Mouse (Mus musculus): Measurements from ENCODE around the gene Dennd4a. TPM values are rescaled to one million over a fixed set of nuclear protein-coding genes. Genes with fewer than 3 reads are reported as not detected.

Gene Dennd4a
- polyA plus RNA-seq, 1 experiment from 2014 or later, result 10.1 TPM

DNA sequence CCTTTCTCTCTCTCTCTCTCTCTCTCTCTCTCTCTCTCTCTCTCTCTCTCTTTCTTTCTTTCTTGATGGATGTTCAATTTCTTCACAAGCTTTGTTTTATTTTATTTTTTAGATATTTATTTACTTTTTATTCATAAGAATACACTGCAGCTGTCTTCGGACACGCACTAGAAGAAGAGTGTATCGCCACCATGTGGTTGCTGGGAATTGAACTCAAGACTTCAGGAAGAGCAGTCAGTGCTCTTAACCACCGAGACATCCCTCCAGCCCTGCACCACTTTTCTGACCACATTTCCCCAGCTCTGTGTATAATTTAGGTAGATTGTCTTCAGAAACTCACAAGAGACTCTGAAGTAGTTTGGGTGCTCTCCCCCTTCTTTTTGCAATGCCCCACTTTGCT is 37.2 kb upstream of the Dennd4a start:
- no peak for DNase-seq (ENCODE audit: low spot score)
- Histone ChIP-seq H3K9me3 (ENCODE audit: control insufficient read depth, low read length) (no peaks in the 10 kb centered on the region), H3K27me3 (ENCODE audit: control insufficient read depth, insufficient read depth, low read length) (no peaks in the 10 kb centered on the region), H3K27ac (ENCODE audit: low read depth, low read length) (peak overlapping the region; percentile 19), H3K4me2 (replicated peaks; ENCODE audit: low read depth, low read length) (no peak overlapping the region), H3K36me3 (ENCODE audit: control insufficient read depth, insufficient read depth, low read length) (no peaks in the 10 kb centered on the region), H3K4me3 (ENCODE audit: low read depth, low read length) (no peak overlapping the region), H3K9ac (ENCODE audit: low read depth, low read length) (0 out of 2 replicates have a peak overlapping the region, but pooled peaks have one; percentile 17), H3K4me1 (replicated peaks; ENCODE audit: control insufficient read depth, insufficient read depth, low read length) (no peaks in the 10 kb centered on the region)
- no peak for ATAC-seq (ENCODE audit: low FRiP score)
- 61% methylated on average over 4 of the region's 4 CpGs for WGBS

DNA sequence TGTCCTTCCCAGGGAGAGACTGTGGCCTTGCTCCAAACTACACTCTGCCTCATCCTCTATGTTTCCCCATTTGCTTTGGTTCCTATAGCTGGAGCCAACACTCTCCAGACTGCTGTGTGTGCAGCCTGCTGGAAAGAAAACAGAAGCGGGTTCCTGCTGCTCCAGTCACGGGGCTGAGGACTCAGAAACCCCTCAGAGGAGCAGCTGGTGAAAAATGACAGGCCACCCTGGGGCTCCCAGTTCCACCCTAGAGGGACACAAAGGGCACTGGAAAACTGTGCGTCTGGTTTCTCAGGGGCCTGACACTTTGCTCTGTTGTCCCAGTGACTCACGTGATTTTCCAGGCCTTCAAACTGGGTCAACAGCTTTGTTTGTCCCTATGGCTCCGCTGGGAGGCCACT is 36.7 kb upstream of the Dennd4a start:
- WGBS, result 10% methylated on average over 5 of the region's 5 CpGs
- Histone ChIP-seq H3K9me3 (ENCODE audit: control insufficient read depth, low read length) (no peaks in the 10 kb centered on the region), H3K4me1 (replicated peaks; ENCODE audit: control insufficient read depth, insufficient read depth, low read length) (no peaks in the 10 kb centered on the region), H3K27ac (ENCODE audit: low read depth, low read length) (peak overlapping the region; percentile 19), H3K36me3 (ENCODE audit: control insufficient read depth, insufficient read depth, low read length) (no peaks in the 10 kb centered on the region), H3K9ac (ENCODE audit: low read depth, low read length) (0 out of 2 replicates have a peak overlapping the region, but pooled peaks have one; percentile 17), H3K4me2 (replicated peaks; ENCODE audit: low read depth, low read length) (no peak overlapping the region), H3K4me3 (ENCODE audit: low read depth, low read length) (no peak overlapping the region), H3K27me3 (ENCODE audit: control insufficient read depth, insufficient read depth, low read length) (no peaks in the 10 kb centered on the region)
- ATAC-seq (ENCODE audit: low FRiP score) (peak; percentile 43; the same call in 1 of the 2 replicates), DNase-seq (ENCODE audit: low spot score) (peak; percentile 35)

DNA sequence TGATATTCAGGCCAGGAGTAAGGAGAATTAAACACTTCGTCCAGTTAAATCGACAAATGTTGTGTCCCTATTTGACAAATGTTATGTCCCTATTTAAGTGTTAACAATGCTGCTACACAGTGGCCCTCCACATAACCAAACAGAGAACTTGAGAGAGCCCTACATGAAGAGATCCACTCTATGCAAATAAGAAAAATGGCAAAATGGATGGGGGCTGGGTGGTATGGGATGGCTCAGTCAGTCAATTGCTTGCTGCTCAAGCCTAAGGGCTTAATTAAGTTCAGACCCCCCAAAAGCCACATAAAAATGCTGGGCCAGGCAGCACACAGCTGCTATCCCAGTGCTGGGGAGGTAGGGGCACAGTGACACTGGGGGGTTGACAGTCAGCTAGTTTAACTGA is 36.3 kb upstream of the Dennd4a start:
- Histone ChIP-seq H3K9ac (ENCODE audit: low read depth, low read length) (no peak overlapping the region), H3K9me3 (ENCODE audit: control insufficient read depth, low read length) (no peaks in the 10 kb centered on the region), H3K36me3 (ENCODE audit: control insufficient read depth, insufficient read depth, low read length) (no peaks in the 10 kb centered on the region), H3K4me3 (ENCODE audit: low read depth, low read length) (no peak overlapping the region), H3K4me2 (replicated peaks; ENCODE audit: low read depth, low read length) (no peak overlapping the region), H3K27me3 (ENCODE audit: control insufficient read depth, insufficient read depth, low read length) (no peaks in the 10 kb centered on the region), H3K4me1 (replicated peaks; ENCODE audit: control insufficient read depth, insufficient read depth, low read length) (no peaks in the 10 kb centered on the region), H3K27ac (ENCODE audit: low read depth, low read length) (peak overlapping the region; percentile 19; the same call in 1 of the 2 replicates)
- peak; percentile 59; the same call in 1 of the 2 replicates for ATAC-seq (ENCODE audit: low FRiP score)
- 59% methylated on average over 2 of the region's 2 CpGs for WGBS
- peak; percentile 14 for DNase-seq (ENCODE audit: low spot score)

DNA sequence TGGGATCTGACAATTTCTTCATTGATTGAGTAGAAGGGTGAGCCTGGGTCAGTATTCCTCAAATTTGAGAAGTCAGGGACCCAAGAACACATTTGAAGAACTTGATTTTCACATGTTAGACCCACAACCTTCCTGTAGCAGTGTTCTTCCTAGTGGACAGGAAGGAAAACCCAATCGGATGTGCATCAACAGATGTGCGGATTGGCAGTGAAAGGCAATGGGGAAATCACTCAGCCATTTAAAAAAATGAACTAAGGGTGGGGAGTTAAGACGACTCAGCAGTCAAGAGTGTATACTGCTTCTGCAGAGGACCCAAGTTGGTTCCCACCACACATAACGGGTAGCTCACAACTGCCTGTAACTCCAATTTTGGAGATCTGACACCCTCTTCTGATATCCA is 35.6 kb upstream of the Dennd4a start:
- no peaks in the 10 kb centered on the region for H3K27me3 ChIP-seq (ENCODE audit: control insufficient read depth, insufficient read depth, low read length)
- no peak overlapping the region for H3K4me3 ChIP-seq (ENCODE audit: low read depth, low read length)
- H3K27ac ChIP-seq (ENCODE audit: low read depth, low read length), result no peak overlapping the region
- DNase-seq (ENCODE audit: low spot score) (no peak), ATAC-seq (ENCODE audit: low FRiP score) (no peak)
- no peaks in the 10 kb centered on the region for H3K4me1 ChIP-seq (replicated peaks; ENCODE audit: control insufficient read depth, insufficient read depth, low read length)
- H3K9me3 ChIP-seq (ENCODE audit: control insufficient read depth, low read length), result no peaks in the 10 kb centered on the region
- no peak overlapping the region for H3K4me2 ChIP-seq (replicated peaks; ENCODE audit: low read depth, low read length)
- 82% methylated on average over 4 of the region's 4 CpGs for WGBS
- H3K36me3 ChIP-seq (ENCODE audit: control insufficient read depth, insufficient read depth, low read length), result no peaks in the 10 kb centered on the region
- no peak overlapping the region for H3K9ac ChIP-seq (ENCODE audit: low read depth, low read length)

DNA sequence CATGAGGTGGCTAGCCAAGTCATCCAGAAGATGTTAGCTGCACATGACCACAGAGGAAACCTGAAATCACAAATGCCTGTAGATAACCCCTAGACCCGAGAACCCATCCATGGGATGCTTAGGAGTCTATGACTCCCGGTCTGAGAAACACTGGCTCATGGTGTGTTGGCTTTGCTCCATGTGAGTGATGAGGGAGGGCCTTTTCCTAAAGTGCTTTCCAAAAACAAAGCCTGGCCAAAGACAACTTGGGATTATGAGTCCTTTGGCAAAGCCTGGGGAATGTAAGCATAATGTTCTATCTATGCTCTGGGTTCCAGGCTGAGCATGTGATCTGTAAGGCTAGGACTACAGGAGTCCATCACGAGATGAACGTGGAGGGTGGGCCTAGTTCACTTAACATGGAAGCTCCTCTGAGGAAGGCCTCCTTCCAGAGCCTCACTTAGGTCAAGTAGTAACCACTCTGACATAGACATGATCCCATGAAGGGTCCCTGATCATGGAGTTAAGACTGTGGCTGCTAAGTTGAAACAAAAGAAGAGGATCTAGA is 33.6 kb upstream of the Dennd4a start:
- no peaks in the 10 kb centered on the region for H3K36me3 ChIP-seq (ENCODE audit: control insufficient read depth, insufficient read depth, low read length)
- ATAC-seq (ENCODE audit: low FRiP score) (no peak), DNase-seq (ENCODE audit: low spot score) (no peak)
- no peak overlapping the region for H3K9ac ChIP-seq (ENCODE audit: low read depth, low read length)
- 96% methylated on average over 4 of the region's 4 CpGs for WGBS
- no peaks in the 10 kb centered on the region for H3K4me1 ChIP-seq (replicated peaks; ENCODE audit: control insufficient read depth, insufficient read depth, low read length)
- no peak overlapping the region for H3K27ac ChIP-seq (ENCODE audit: low read depth, low read length)
- no peaks in the 10 kb centered on the region for H3K9me3 ChIP-seq (ENCODE audit: control insufficient read depth, low read length)
- H3K27me3 ChIP-seq (ENCODE audit: control insufficient read depth, insufficient read depth, low read length), result no peaks in the 10 kb centered on the region
- no peak overlapping the region for H3K4me2 ChIP-seq (replicated peaks; ENCODE audit: low read depth, low read length)
- H3K4me3 ChIP-seq (ENCODE audit: low read depth, low read length), result no peak overlapping the region

DNA sequence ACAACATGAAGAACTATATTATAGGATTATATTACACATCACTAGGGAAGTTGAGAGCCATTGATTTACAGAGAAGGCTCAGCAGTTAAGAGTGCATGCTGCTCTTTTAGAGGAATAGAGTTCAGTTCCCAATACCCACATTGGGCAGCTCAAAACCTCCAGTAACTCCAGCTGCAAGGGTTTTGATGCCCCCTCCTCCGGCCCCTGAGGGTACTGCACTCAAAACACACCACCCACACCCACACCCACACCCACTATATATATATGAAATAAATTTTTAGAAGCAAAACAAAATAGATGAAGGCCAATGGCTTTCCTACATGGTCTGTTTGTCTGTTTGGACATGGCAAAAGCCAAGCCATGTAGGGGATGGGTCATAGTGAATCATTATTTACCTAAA is 33.0 kb upstream of the Dennd4a start:
- WGBS, result 88% methylated on average over 1 of the region's 1 CpGs

DNA sequence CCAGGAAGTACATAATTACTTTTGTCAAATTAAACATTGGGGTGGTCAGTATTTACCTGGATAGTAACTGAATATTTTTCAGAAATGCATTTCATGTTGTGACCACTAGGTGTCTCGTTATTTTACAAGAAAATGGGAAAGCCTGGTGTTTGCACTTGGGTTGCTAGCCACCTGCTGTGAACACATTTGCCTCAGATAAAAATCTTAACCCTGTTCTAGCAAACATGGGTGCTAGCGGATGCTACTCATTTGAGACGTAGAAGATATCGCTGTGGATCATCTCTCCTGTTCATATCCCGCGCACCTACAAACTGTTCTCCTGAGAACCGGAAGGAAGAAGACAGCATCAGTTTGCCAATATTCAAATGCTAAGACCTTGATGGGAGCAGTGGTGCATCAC is 31.5 kb upstream of the Dennd4a start:
- H3K4me1 ChIP-seq (replicated peaks; ENCODE audit: control insufficient read depth, insufficient read depth, low read length), result no peaks in the 10 kb centered on the region
- H3K27ac ChIP-seq (ENCODE audit: low read depth, low read length), result no peak overlapping the region
- no peak overlapping the region for H3K4me3 ChIP-seq (ENCODE audit: low read depth, low read length)
- ATAC-seq (ENCODE audit: low FRiP score), result no peak
- H3K9ac ChIP-seq (ENCODE audit: low read depth, low read length), result no peak overlapping the region
- H3K4me2 ChIP-seq (replicated peaks; ENCODE audit: low read depth, low read length), result no peak overlapping the region
- no peaks in the 10 kb centered on the region for H3K36me3 ChIP-seq (ENCODE audit: control insufficient read depth, insufficient read depth, low read length)
- 42% methylated on average over 7 of the region's 7 CpGs for WGBS
- H3K27me3 ChIP-seq (ENCODE audit: control insufficient read depth, insufficient read depth, low read length), result no peaks in the 10 kb centered on the region
- no peaks in the 10 kb centered on the region for H3K9me3 ChIP-seq (ENCODE audit: control insufficient read depth, low read length)
- peak; percentile 51 for DNase-seq (ENCODE audit: low spot score)

More for the DNA sequence above, 33.0 kb upstream of the Dennd4a start:
- H3K4me2 ChIP-seq (replicated peaks; ENCODE audit: low read depth, low read length), result no peak overlapping the region
- H3K27ac ChIP-seq (ENCODE audit: low read depth, low read length), result no peak overlapping the region
- H3K27me3 ChIP-seq (ENCODE audit: control insufficient read depth, insufficient read depth, low read length), result no peaks in the 10 kb centered on the region
- no peak for DNase-seq (ENCODE audit: low spot score)
- no peak for ATAC-seq (ENCODE audit: low FRiP score)
- no peak overlapping the region for H3K4me3 ChIP-seq (ENCODE audit: low read depth, low read length)
- no peak overlapping the region for H3K9ac ChIP-seq (ENCODE audit: low read depth, low read length)
- no peaks in the 10 kb centered on the region for H3K9me3 ChIP-seq (ENCODE audit: control insufficient read depth, low read length)
- H3K36me3 ChIP-seq (ENCODE audit: control insufficient read depth, insufficient read depth, low read length), result no peaks in the 10 kb centered on the region
- no peaks in the 10 kb centered on the region for H3K4me1 ChIP-seq (replicated peaks; ENCODE audit: control insufficient read depth, insufficient read depth, low read length)

DNA sequence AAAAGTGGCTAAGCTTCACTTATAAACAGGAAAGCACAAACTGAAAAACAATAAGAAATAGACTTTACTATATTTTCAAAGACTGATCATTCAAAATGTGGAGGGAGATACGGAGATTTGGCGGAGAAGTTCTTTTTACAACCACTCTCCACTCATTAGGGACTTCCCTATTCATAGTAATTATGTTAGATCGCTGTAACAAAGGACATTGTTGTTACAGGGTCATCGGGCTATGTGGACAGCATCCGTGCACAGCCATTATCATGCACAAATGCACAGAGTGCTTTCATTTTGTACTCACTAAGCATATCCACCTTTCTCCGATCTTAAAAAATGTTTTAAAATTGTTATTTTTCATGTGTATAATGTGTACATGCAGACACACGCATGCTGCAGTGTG is 27.6 kb upstream of the Dennd4a start:
- no peak for DNase-seq (ENCODE audit: low spot score)
- Histone ChIP-seq H3K4me3 (ENCODE audit: low read depth, low read length) (no peak overlapping the region), H3K27me3 (ENCODE audit: control insufficient read depth, insufficient read depth, low read length) (no peaks in the 10 kb centered on the region), H3K36me3 (ENCODE audit: control insufficient read depth, insufficient read depth, low read length) (no peaks in the 10 kb centered on the region), H3K27ac (ENCODE audit: low read depth, low read length) (no peak overlapping the region), H3K9ac (ENCODE audit: low read depth, low read length) (no peak overlapping the region), H3K9me3 (ENCODE audit: control insufficient read depth, low read length) (no peaks in the 10 kb centered on the region), H3K4me2 (replicated peaks; ENCODE audit: low read depth, low read length) (no peak overlapping the region), H3K4me1 (replicated peaks; ENCODE audit: control insufficient read depth, insufficient read depth, low read length) (no peaks in the 10 kb centered on the region)
- WGBS, result 72% methylated on average over 7 of the region's 7 CpGs
- no peak for ATAC-seq (ENCODE audit: low FRiP score)

DNA sequence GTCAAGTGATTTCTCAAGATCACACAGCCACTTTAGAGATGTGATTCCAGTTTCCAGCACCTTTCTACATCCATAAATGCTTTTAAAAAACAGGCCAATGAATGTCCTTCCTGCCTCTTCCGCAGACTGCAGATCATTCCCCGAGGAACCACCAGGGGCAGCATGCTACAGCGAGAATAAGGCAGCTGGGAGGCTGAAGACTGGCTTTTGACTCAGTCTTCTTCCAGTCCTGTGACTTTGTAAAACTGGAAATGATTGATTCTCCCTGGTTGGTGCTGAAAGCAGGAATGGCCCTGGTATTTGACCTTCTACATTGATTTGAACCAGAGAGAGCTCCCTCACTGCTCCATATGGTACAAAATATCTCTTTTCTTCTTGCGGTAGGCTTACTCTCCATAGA is 26.3 kb upstream of the Dennd4a start:
- Histone ChIP-seq H3K9me3 (ENCODE audit: control insufficient read depth, low read length) (no peaks in the 10 kb centered on the region), H3K27me3 (ENCODE audit: control insufficient read depth, insufficient read depth, low read length) (no peaks in the 10 kb centered on the region), H3K4me2 (replicated peaks; ENCODE audit: low read depth, low read length) (no peak overlapping the region), H3K4me1 (replicated peaks; ENCODE audit: control insufficient read depth, insufficient read depth, low read length) (no peaks in the 10 kb centered on the region), H3K36me3 (ENCODE audit: control insufficient read depth, insufficient read depth, low read length) (no peaks in the 10 kb centered on the region), H3K4me3 (ENCODE audit: low read depth, low read length) (no peak overlapping the region), H3K27ac (ENCODE audit: low read depth, low read length) (no peak overlapping the region), H3K9ac (ENCODE audit: low read depth, low read length) (no peak overlapping the region)
- DNase-seq (ENCODE audit: low spot score) (peak; percentile 79), ATAC-seq (ENCODE audit: low FRiP score) (no peak)
- WGBS, result 30% methylated on average over 4 of the region's 4 CpGs
